Mouse (Mus musculus): ENCODE results near the gene Daam1. TPM values are rescaled to one million over a fixed set of nuclear protein-coding genes. Genes with fewer than 3 reads are reported as not detected.
A peak's percentile ranks its signal among the peaks of the same experiment; 100 is the strongest.

Gene Daam1
- polyA plus RNA-seq, 1 experiment from 2014 or later: 11.2 TPM

- H3K9me3 ChIP-seq (replicated peaks): no peaks in the 10 kb centered on the region
- H3K4me2 ChIP-seq: no peak overlapping the region
- H3K4me1 ChIP-seq: peaks cover 44% of the 10 kb centered on the region
- ATAC-seq: no peak
- H3K27me3 ChIP-seq (replicated peaks): no peaks in the 10 kb centered on the region
- H3K9ac ChIP-seq: no peak overlapping the region
- H3K4me3 ChIP-seq: no peak overlapping the region
- no peak overlapping the region for H3K27ac ChIP-seq
- peaks cover 95% of the 10 kb centered on the region for H3K36me3 ChIP-seq
- 88% methylated on average over 11 of the region's 11 CpGs for WGBS (ENCODE audit: insufficient replicate concordance)
Measured at GRCm38 (mm10) chr12:71980746-71981145, 149.9 kb downstream of the Daam1 start.

GRCm38 (mm10) chr12:71981250-71981649 lies 150.4 kb downstream of the Daam1 start:
- WGBS (ENCODE audit: insufficient replicate concordance): 79% methylated on average over 8 of the region's 8 CpGs
- H3K4me1 ChIP-seq: peaks cover 43% of the 10 kb centered on the region
- H3K4me2 ChIP-seq: no peak overlapping the region
- no peak for ATAC-seq
- H3K27ac ChIP-seq: no peak overlapping the region
- no peaks in the 10 kb centered on the region for H3K9me3 ChIP-seq (replicated peaks)
- no peaks in the 10 kb centered on the region for H3K27me3 ChIP-seq (replicated peaks)
- H3K36me3 ChIP-seq: peaks cover 95% of the 10 kb centered on the region
- no peak overlapping the region for H3K9ac ChIP-seq
- no peak overlapping the region for H3K4me3 ChIP-seq

GRCm38 (mm10) chr12:71981791-71982190 lies 150.9 kb downstream of the Daam1 start:
- Histone ChIP-seq H3K9ac (no peak overlapping the region), H3K9me3 (replicated peaks) (no peaks in the 10 kb centered on the region), H3K4me3 (no peak overlapping the region), H3K4me1 (peaks cover 37% of the 10 kb centered on the region), H3K27ac (no peak overlapping the region), H3K36me3 (peaks cover 95% of the 10 kb centered on the region), H3K27me3 (replicated peaks) (no peaks in the 10 kb centered on the region), H3K4me2 (no peak overlapping the region)
- 82% methylated on average over 5 of the region's 5 CpGs for WGBS (ENCODE audit: insufficient replicate concordance)
- ATAC-seq: no peak

- no peaks in the 10 kb centered on the region for H3K9me3 ChIP-seq (replicated peaks)
- peaks cover 23% of the 10 kb centered on the region for H3K4me1 ChIP-seq
- H3K4me2 ChIP-seq: no peak overlapping the region
- 77% methylated on average over 10 of the region's 10 CpGs for WGBS (ENCODE audit: insufficient replicate concordance)
- ATAC-seq: no peak
- no peak overlapping the region for H3K9ac ChIP-seq
- H3K36me3 ChIP-seq: peaks cover 94% of the 10 kb centered on the region
- no peak overlapping the region for H3K27ac ChIP-seq
- H3K27me3 ChIP-seq (replicated peaks): no peaks in the 10 kb centered on the region
- no peak overlapping the region for H3K4me3 ChIP-seq
Measured at GRCm38 (mm10) chr12:71983102-71983715, 152.3 kb downstream of the Daam1 start.

GRCm38 (mm10) chr12:71987161-71987560 lies 156.3 kb downstream of the Daam1 start:
- H3K9me3 ChIP-seq (replicated peaks): no peaks in the 10 kb centered on the region
- no peak for ATAC-seq
- WGBS (ENCODE audit: insufficient replicate concordance): 84% methylated on average over 2 of the region's 2 CpGs
- H3K4me2 ChIP-seq: no peak overlapping the region
- H3K9ac ChIP-seq: no peak overlapping the region
- no peaks in the 10 kb centered on the region for H3K4me1 ChIP-seq
- no peaks in the 10 kb centered on the region for H3K27me3 ChIP-seq (replicated peaks)
- H3K36me3 ChIP-seq: peaks cover 98% of the 10 kb centered on the region
- H3K27ac ChIP-seq: no peak overlapping the region
- H3K4me3 ChIP-seq: no peak overlapping the region

- no peak for ATAC-seq
- no peaks in the 10 kb centered on the region for H3K4me1 ChIP-seq
- no peak overlapping the region for H3K27ac ChIP-seq
- H3K27me3 ChIP-seq (replicated peaks): no peaks in the 10 kb centered on the region
- no peaks in the 10 kb centered on the region for H3K9me3 ChIP-seq (replicated peaks)
- WGBS (ENCODE audit: insufficient replicate concordance): 86% methylated on average over 4 of the region's 4 CpGs
- no peak overlapping the region for H3K4me3 ChIP-seq
- H3K36me3 ChIP-seq: peaks cover 98% of the 10 kb centered on the region
- no peak overlapping the region for H3K9ac ChIP-seq
- H3K4me2 ChIP-seq: no peak overlapping the region
Measured at GRCm38 (mm10) chr12:71987885-71988284, 157.0 kb downstream of the Daam1 start.

- H3K27me3 ChIP-seq (replicated peaks): no peaks in the 10 kb centered on the region
- H3K36me3 ChIP-seq: peaks cover 98% of the 10 kb centered on the region
- H3K4me2 ChIP-seq: no peak overlapping the region
- no peak overlapping the region for H3K9ac ChIP-seq
- H3K27ac ChIP-seq: no peak overlapping the region
- 93% methylated on average over 17 of the region's 17 CpGs for WGBS (ENCODE audit: insufficient replicate concordance)
- no peaks in the 10 kb centered on the region for H3K9me3 ChIP-seq (replicated peaks)
- no peaks in the 10 kb centered on the region for H3K4me1 ChIP-seq
- no peak for ATAC-seq
- no peak overlapping the region for H3K4me3 ChIP-seq
Measured at GRCm38 (mm10) chr12:71989596-71989995, 158.7 kb downstream of the Daam1 start.

- H3K4me3 ChIP-seq: no peak overlapping the region
- no peaks in the 10 kb centered on the region for H3K9me3 ChIP-seq (replicated peaks)
- peaks cover 74% of the 10 kb centered on the region for H3K36me3 ChIP-seq
- no peak overlapping the region for H3K9ac ChIP-seq
- peak; percentile 66 for ATAC-seq
- H3K4me2 ChIP-seq: no peak overlapping the region
- no peaks in the 10 kb centered on the region for H3K27me3 ChIP-seq (replicated peaks)
- 81% methylated on average over 18 of the region's 18 CpGs for WGBS (ENCODE audit: insufficient replicate concordance)
- H3K4me1 ChIP-seq: no peaks in the 10 kb centered on the region
- H3K27ac ChIP-seq: peak overlapping the region; percentile 25; the same call in 1 of the 2 replicates
Measured at GRCm38 (mm10) chr12:71992599-71993210, 161.8 kb downstream of the Daam1 start.

GRCm38 (mm10) chr12:71995831-71996230 lies 165.0 kb downstream of the Daam1 start:
- 84% methylated on average over 8 of the region's 8 CpGs for WGBS (ENCODE audit: insufficient replicate concordance)
- Histone ChIP-seq H3K4me1 (no peaks in the 10 kb centered on the region), H3K4me2 (no peak overlapping the region), H3K9ac (no peak overlapping the region), H3K4me3 (no peak overlapping the region), H3K27me3 (replicated peaks) (no peaks in the 10 kb centered on the region), H3K9me3 (replicated peaks) (no peaks in the 10 kb centered on the region), H3K27ac (no peak overlapping the region), H3K36me3 (peaks cover 43% of the 10 kb centered on the region)
- ATAC-seq: no peak

GRCm38 (mm10) chr12:71996920-71997319 lies 166.0 kb downstream of the Daam1 start:
- Histone ChIP-seq H3K27ac (no peak overlapping the region), H3K36me3 (peaks cover 32% of the 10 kb centered on the region), H3K4me3 (no peak overlapping the region), H3K4me2 (no peak overlapping the region), H3K9ac (no peak overlapping the region), H3K9me3 (replicated peaks) (no peaks in the 10 kb centered on the region), H3K4me1 (no peaks in the 10 kb centered on the region), H3K27me3 (replicated peaks) (no peaks in the 10 kb centered on the region)
- WGBS (ENCODE audit: insufficient replicate concordance): 70% methylated on average over 2 of the region's 2 CpGs
- no peak for ATAC-seq

GRCm38 (mm10) chr12:71997364-71997763 lies 166.5 kb downstream of the Daam1 start:
- no peak overlapping the region for H3K9ac ChIP-seq
- WGBS (ENCODE audit: insufficient replicate concordance): 78% methylated on average over 4 of the region's 4 CpGs
- no peaks in the 10 kb centered on the region for H3K27me3 ChIP-seq (replicated peaks)
- no peak overlapping the region for H3K4me3 ChIP-seq
- H3K4me2 ChIP-seq: no peak overlapping the region
- ATAC-seq: no peak
- H3K36me3 ChIP-seq: peaks cover 27% of the 10 kb centered on the region
- H3K4me1 ChIP-seq: no peaks in the 10 kb centered on the region
- no peaks in the 10 kb centered on the region for H3K9me3 ChIP-seq (replicated peaks)
- H3K27ac ChIP-seq: no peak overlapping the region

- ATAC-seq: no peak
- no peaks in the 10 kb centered on the region for H3K4me1 ChIP-seq
Measured at GRCm38 (mm10) chr12:71998653-71999052, 167.8 kb downstream of the Daam1 start.

More at GRCm38 (mm10) chr12:71998653-71999052, 167.8 kb downstream of the Daam1 start:
- H3K27me3 ChIP-seq (replicated peaks): no peaks in the 10 kb centered on the region
- no peak overlapping the region for H3K4me2 ChIP-seq
- no peak overlapping the region for H3K4me3 ChIP-seq
- H3K27ac ChIP-seq: no peak overlapping the region
- H3K36me3 ChIP-seq: peaks cover 14% of the 10 kb centered on the region
- WGBS (ENCODE audit: insufficient replicate concordance): 76% methylated on average over 4 of the region's 4 CpGs
- H3K9me3 ChIP-seq (replicated peaks): no peaks in the 10 kb centered on the region
- no peak overlapping the region for H3K9ac ChIP-seq
